Mouse (Mus musculus): ENCODE data around the gene Prpf4. TPM values are rescaled to one million over a fixed set of nuclear protein-coding genes. Genes with fewer than 3 reads are reported as not detected.

Prpf4 gene
- polyA plus RNA-seq, 1 experiment from 2014 or later = 15.9 TPM

Other genes starting within 250 kb of the Prpf4 start
- 4.8 and 5.3 TPM in 2 replicates for gene Zfp37, start 177.8 kb upstream of the Prpf4 start, polyA plus RNA-seq (2015; fragmentation: Nextera tagmentation; extraction: Ambion mirVana)
- gene Slc31a2, start 146.2 kb upstream of the Prpf4 start, polyA plus RNA-seq (2015; fragmentation: Nextera tagmentation; extraction: Ambion mirVana) = 20.4 and 21.2 TPM in 2 replicates
- 24.3 and 27.9 TPM in 2 replicates for gene Fkbp15, start 48.2 kb upstream of the Prpf4 start, polyA plus RNA-seq (2015; fragmentation: Nextera tagmentation; extraction: Ambion mirVana)
- gene Slc31a1, start 48.1 kb upstream of the Prpf4 start, polyA plus RNA-seq (2015; fragmentation: Nextera tagmentation; extraction: Ambion mirVana) = 127 and 149 TPM in 2 replicates
- 106 and 122 TPM in 2 replicates for gene Cdc26, start 155 bp upstream of the Prpf4 start, polyA plus RNA-seq (2015; fragmentation: Nextera tagmentation; extraction: Ambion mirVana)
- gene Rnf183, start 26.5 kb downstream of the Prpf4 start, polyA plus RNA-seq (2015; fragmentation: Nextera tagmentation; extraction: Ambion mirVana) = not detected in 2 replicates
- 5.1 and 7.3 TPM in 2 replicates for gene Wdr31, start 62.1 kb downstream of the Prpf4 start, polyA plus RNA-seq (2015; fragmentation: Nextera tagmentation; extraction: Ambion mirVana)
- gene Bspry, start 71.3 kb downstream of the Prpf4 start, polyA plus RNA-seq (2015; fragmentation: Nextera tagmentation; extraction: Ambion mirVana) = 29.9 and 31.6 TPM in 2 replicates
- gene Hdhd3, start 94.7 kb downstream of the Prpf4 start, polyA plus RNA-seq (2015; fragmentation: Nextera tagmentation; extraction: Ambion mirVana) = 115 and 118 TPM in 2 replicates
- 189 and 191 TPM in 2 replicates for gene Alad, start 111.1 kb downstream of the Prpf4 start, polyA plus RNA-seq (2015; fragmentation: Nextera tagmentation; extraction: Ambion mirVana)
- gene Pole3, start 116.3 kb downstream of the Prpf4 start, polyA plus RNA-seq (2015; fragmentation: Nextera tagmentation; extraction: Ambion mirVana) = 57.5 and 67.5 TPM in 2 replicates
- gene 4933430I17Rik, start 116.6 kb downstream of the Prpf4 start, polyA plus RNA-seq (2015; fragmentation: Nextera tagmentation; extraction: Ambion mirVana) = 0.15 and 0.33 TPM in 2 replicates
- 46.0 and 47.6 TPM in 2 replicates for gene Rgs3, start 151.1 kb downstream of the Prpf4 start, polyA plus RNA-seq (2015; fragmentation: Nextera tagmentation; extraction: Ambion mirVana)